Mouse (Mus musculus) neutrophil, adult 5-6 weeks (primary cell): ENCODE measurements around the gene Osbpl3. TPM values are rescaled to one million over a fixed set of nuclear protein-coding genes. Genes with fewer than 3 reads are reported as not detected.

Source experiments
- ATAC-seq: fragments of 151-379, 151-347 bp; 2 replicates; pipeline ENCODE4 v1.8.0; 2017; ENCODE audit warnings: mild to moderate bottlenecking, moderate TSS enrichment; ENCODE audit not compliant: insufficient number of reproducible peaks, poor library complexity, low FRiP score, severe bottlenecking; ENCODE audit errors: extremely low read depth
- total RNA-seq: library from RNA; stranded (forward); fragments of 200-1000 nt; gene quantifications from 2 replicates; pipeline ENCODE4 v1.2.3, GENCODE M21; 2017

The Osbpl3 gene
- total RNA-seq, 1 experiment from 2014 or later = 2.7 TPM

- peak; percentile 84 for ATAC-seq
Measured at GRCm38 (mm10) chr6:50261201-50261921, 194.6 kb downstream of the Osbpl3 start.

DNA sequence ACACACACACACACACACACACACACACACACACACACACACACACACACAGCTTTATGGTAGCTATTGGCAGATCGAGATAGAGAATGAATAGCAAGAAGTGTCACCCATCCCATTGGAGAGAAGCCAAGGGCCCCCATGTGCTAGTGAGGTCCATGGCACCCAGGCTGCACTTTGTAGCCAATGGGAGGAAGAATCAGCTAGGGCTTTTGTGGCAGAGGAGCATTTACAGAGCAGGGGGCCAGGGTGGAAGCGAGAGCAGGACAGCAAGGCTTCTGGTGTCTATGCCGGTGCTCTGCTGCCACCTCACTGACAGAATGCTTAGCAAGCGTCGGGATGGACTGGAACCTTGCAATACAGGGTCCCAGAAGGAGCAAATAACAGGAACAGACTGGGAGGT, 200.6 kb downstream of the Osbpl3 start:
- ATAC-seq = no peak

DNA sequence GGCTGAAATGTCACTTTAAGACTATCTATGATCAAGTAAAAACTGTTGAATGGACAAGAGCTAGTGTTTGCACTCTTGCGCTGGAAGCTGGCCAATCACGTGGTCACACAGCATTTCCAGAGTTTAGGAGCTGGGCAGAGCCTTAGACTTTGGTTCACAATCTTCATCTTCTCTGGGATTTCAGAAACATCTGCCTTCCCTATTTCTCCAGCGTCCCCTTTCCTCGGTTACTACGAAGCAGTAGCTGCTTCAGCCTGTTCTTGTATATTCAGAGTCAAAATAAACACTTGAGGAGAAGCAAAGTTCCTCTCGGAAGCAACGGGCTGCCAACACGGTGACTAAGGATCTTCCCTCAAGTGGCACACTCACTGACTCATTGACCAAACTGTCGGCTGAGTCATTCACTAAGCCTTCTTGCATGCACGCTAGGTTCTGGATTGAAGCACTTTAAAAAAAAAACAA, 201.2 kb downstream of the Osbpl3 start:
- peak; percentile 85 for ATAC-seq

DNA sequence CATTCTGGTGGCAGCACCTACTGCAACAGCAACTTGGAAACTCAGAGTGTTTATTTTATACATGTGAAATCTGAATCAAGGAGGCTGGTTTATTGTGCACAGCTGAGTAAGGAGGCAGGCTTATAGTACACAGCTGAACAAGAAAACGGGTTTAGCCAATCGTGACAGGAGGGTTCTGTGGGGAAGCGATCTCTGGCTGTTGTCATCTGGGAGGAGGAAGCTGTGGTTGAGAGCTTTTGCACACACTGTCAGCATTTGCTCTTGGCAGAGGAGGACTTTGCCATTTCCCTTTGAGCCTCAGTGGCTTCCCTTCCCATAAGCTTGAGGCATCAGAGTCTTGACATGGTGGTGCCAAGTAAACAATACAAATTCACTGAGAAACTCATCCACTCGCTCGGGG, 203.3 kb downstream of the Osbpl3 start:
- ATAC-seq = peak; percentile 87

DNA sequence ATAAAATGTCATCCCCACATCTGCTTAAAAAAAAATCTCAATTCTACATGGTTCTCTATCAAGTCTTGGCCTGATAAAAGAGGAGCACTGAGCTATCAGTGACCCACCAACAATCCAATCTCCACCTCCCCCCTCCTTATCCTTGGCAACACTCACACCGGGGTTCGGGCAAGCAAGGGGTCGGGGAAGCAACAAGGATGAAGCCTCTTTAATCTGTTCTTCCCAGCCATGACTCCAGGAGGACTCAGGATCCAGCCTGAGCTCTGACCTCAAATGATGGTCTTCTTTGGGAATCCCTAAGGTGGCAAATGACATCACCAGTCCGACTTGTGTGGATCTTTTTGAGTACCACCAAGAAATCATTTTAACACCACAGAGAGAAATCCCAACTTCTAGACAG, 208.2 kb downstream of the Osbpl3 start:
- no peak for ATAC-seq

GRCm38 (mm10) chr6:50247356-50247755, 208.6 kb downstream of the Osbpl3 start:
- no peak for ATAC-seq

- ATAC-seq = peak; percentile 91
Measured at GRCm38 (mm10) chr6:50244967-50245366, 211.0 kb downstream of the Osbpl3 start.

- no peak for ATAC-seq
Measured at GRCm38 (mm10) chr6:50244126-50244525, 211.9 kb downstream of the Osbpl3 start.

Other genes with a start within 250 kb of the Osbpl3 start
- 60.9 and 63.4 TPM in 2 replicates for gene Gsdme, start 192.3 kb downstream of the Osbpl3 start, total RNA-seq
- 44.1 and 49.5 TPM in 2 replicates for gene Cycs, start 110.3 kb upstream of the Osbpl3 start, total RNA-seq
- gene 4921507P07Rik, start 140.4 kb upstream of the Osbpl3 start, total RNA-seq = 0.35 and 0.98 TPM in 2 replicates
- not detected in 2 replicates for gene Npvf, start 198.2 kb upstream of the Osbpl3 start, total RNA-seq